ENCODE assay signal across 12 mouse cellular contexts in genomic region chr15:102097991-102098555, GRCm38 (mm10). TPM values are rescaled to one million over a fixed set of nuclear protein-coding genes. Genes with fewer than 3 reads are reported as not detected.
DNase-seq lines count a peak whose midpoint lies in the region; ATAC-seq lines count a peak whose summit lies in the region.
"Had no signal": no experiment of that assay in that cellular context is flagged by ENCODE, and none has a peak within 500 bp of the region (broad histone marks: within the 10 kb centered on the region; RNA-seq: fewer than 3 reads in every experiment).

No protein-coding gene starts in this region.

- H3K4me2 ChIP-seq in heart, embryonic 13.5 days = no peak overlapping the region
- no peak overlapping the region for H3K4me2 ChIP-seq in heart, embryonic 11.5 days
- peak overlapping the region; percentile 65 for H3K4me2 ChIP-seq in embryonic facial prominence, embryonic 14.5 days (ENCODE audit: low read depth, low read length)
- no peak overlapping the region for H3K4me2 ChIP-seq in limb, embryonic 11.5 days (ENCODE audit: low read depth, severe bottlenecking)
- H3K4me2 ChIP-seq: liver, embryonic 12.5 days; midbrain, embryonic 12.5 days had no signal

- WGBS in heart, embryonic 13.5 days = 35% methylated on average over 5 of the region's 5 CpGs
- 44% methylated on average over 5 of the region's 5 CpGs for WGBS in heart, embryonic 11.5 days (ENCODE audit: insufficient replicate concordance)
- 17% methylated on average over 5 of the region's 5 CpGs for WGBS in embryonic facial prominence, embryonic 14.5 days
- 25% methylated on average over 5 of the region's 5 CpGs for WGBS in limb, embryonic 11.5 days

- peak overlapping the region; percentile 37; the same call in 1 of the 2 replicates for H3K9ac ChIP-seq in heart, embryonic 13.5 days
- no peak overlapping the region for H3K9ac ChIP-seq in heart, embryonic 11.5 days (ENCODE audit: low read depth, low read length)
- peak overlapping the region; percentile 71; the same call in 1 of the 2 replicates for H3K9ac ChIP-seq in embryonic facial prominence, embryonic 14.5 days (ENCODE audit: low read depth, low read length)
- no peak overlapping the region for H3K9ac ChIP-seq in limb, embryonic 11.5 days (ENCODE audit: low read length)
- H3K9ac ChIP-seq: liver, embryonic 12.5 days; midbrain, embryonic 12.5 days had no signal

- 0 out of 2 replicates have a peak overlapping the region, but pooled peaks have one; percentile 5 for H3K27ac ChIP-seq in heart, embryonic 13.5 days (replicated peaks)
- no peak overlapping the region for H3K27ac ChIP-seq in heart, embryonic 11.5 days (ENCODE audit: low read depth, low read length)
- peak overlapping the region; percentile 99 for H3K27ac ChIP-seq in embryonic facial prominence, embryonic 14.5 days (replicated peaks; ENCODE audit: low read depth, low read length)
- peak overlapping the region; percentile 32 for H3K27ac ChIP-seq in limb, embryonic 11.5 days (replicated peaks; ENCODE audit: low read depth, low read length)
- H3K27ac ChIP-seq: midbrain, embryonic 12.5 days had no signal

- H3K4me3 ChIP-seq in heart, embryonic 13.5 days = no peak overlapping the region
- H3K4me3 ChIP-seq in heart, embryonic 11.5 days (ENCODE audit: low read depth, low read length) = no peak overlapping the region
- H3K4me3 ChIP-seq in embryonic facial prominence, embryonic 14.5 days (ENCODE audit: low read depth, low read length) = peak overlapping the region; percentile 63; the same call in 1 of the 2 replicates
- no peak overlapping the region for H3K4me3 ChIP-seq in limb, embryonic 11.5 days (ENCODE audit: low read depth, low read length)
- H3K4me3 ChIP-seq: liver, embryonic 12.5 days; midbrain, embryonic 12.5 days had no signal

- ATAC-seq in heart, embryonic 13.5 days (ENCODE audit: extremely low read depth, insufficient number of reproducible peaks, low FRiP score, low TSS enrichment) = no peak
- no peak for ATAC-seq in heart, embryonic 11.5 days (replicated peaks; ENCODE audit: insufficient number of reproducible peaks, low FRiP score, low TSS enrichment)
- no peak for ATAC-seq in embryonic facial prominence, embryonic 14.5 days (ENCODE audit: low read depth)
- ATAC-seq in limb, embryonic 11.5 days (ENCODE audit: insufficient number of reproducible peaks, low FRiP score, low TSS enrichment, low read depth) = no peak
- ATAC-seq: liver, embryonic 12.5 days had no signal

- no peaks in the 10 kb centered on the region for H3K9me3 ChIP-seq in heart, embryonic 13.5 days
- no peaks in the 10 kb centered on the region for H3K9me3 ChIP-seq in heart, embryonic 11.5 days (replicated peaks; ENCODE audit: control insufficient read depth, low read length)
- H3K9me3 ChIP-seq in embryonic facial prominence, embryonic 14.5 days (ENCODE audit: control insufficient read depth, low read length) = no peaks in the 10 kb centered on the region
- H3K9me3 ChIP-seq in limb, embryonic 11.5 days (ENCODE audit: control insufficient read depth, low read length) = no peaks in the 10 kb centered on the region
- H3K9me3 ChIP-seq: liver, embryonic 12.5 days; midbrain, embryonic 12.5 days had no signal

- H3K4me1 ChIP-seq in heart, embryonic 13.5 days = peaks cover 56% of the 10 kb centered on the region
- H3K4me1 ChIP-seq in heart, embryonic 11.5 days (ENCODE audit: control insufficient read depth, insufficient read depth, low read length) = peaks cover 48% of the 10 kb centered on the region
- peaks cover 43% of the 10 kb centered on the region for H3K4me1 ChIP-seq in embryonic facial prominence, embryonic 14.5 days (ENCODE audit: control insufficient read depth, insufficient read depth, low read length)
- peaks cover 39% of the 10 kb centered on the region for H3K4me1 ChIP-seq in limb, embryonic 11.5 days (ENCODE audit: control insufficient read depth, insufficient read depth, low read length)

- DNase-seq in R1 (ENCODE audit: low read depth, low spot score) = peak; percentile 47
- DNase-seq in embryonic facial prominence, embryonic 14.5 days (ENCODE audit: low spot score) = peak; percentile 86
- peak; percentile 57 for DNase-seq in limb, embryonic 11.5 days (ENCODE audit: low spot score)
- no peak for DNase-seq in frontal cortex, postnatal 25 days (ENCODE audit: low spot score in 2 of 2)
- DNase-seq in layer of hippocampus, adult 9-10 months (ENCODE audit: low spot score) = no peak
- no peak for DNase-seq in layer of hippocampus, postnatal 36 days
- DNase-seq: kidney, adult 11 months; thymus, postnatal 14 days had no signal

- no peaks in the 10 kb centered on the region for H3K27me3 ChIP-seq in heart, embryonic 13.5 days (replicated peaks)
- no peaks in the 10 kb centered on the region for H3K27me3 ChIP-seq in heart, embryonic 11.5 days (ENCODE audit: control insufficient read depth, insufficient read depth, low read length)
- no peaks in the 10 kb centered on the region for H3K27me3 ChIP-seq in embryonic facial prominence, embryonic 14.5 days (replicated peaks; ENCODE audit: control insufficient read depth, insufficient read depth, low read length)
- H3K27me3 ChIP-seq in limb, embryonic 11.5 days (ENCODE audit: control insufficient read depth, insufficient read depth, low read length) = no peaks in the 10 kb centered on the region

- peaks cover 56% of the 10 kb centered on the region for H3K36me3 ChIP-seq in heart, embryonic 13.5 days
- peaks cover 35% of the 10 kb centered on the region for H3K36me3 ChIP-seq in heart, embryonic 11.5 days (ENCODE audit: control insufficient read depth, insufficient read depth, low read length)
- peaks cover 41% of the 10 kb centered on the region for H3K36me3 ChIP-seq in embryonic facial prominence, embryonic 14.5 days (ENCODE audit: control insufficient read depth, insufficient read depth, low read length)
- peaks cover 29% of the 10 kb centered on the region for H3K36me3 ChIP-seq in limb, embryonic 11.5 days (ENCODE audit: control insufficient read depth, insufficient read depth, low read length)

RNA-seq across cellular contexts. Expression of gene Tns2, which starts 2.1 kb away (rescaled TPM):
- polyA plus RNA-seq in heart, embryonic 13.5 days (2015; fragmentation: Nextera tagmentation; extraction: Ambion mirVana) = 26.3 and 32.5 TPM in 2 replicates
- polyA plus RNA-seq in heart, embryonic 11.5 days (2014; fragmentation: Nextera tagmentation; extraction: Ambion mirVana) = 25.0 and 25.4 TPM in 2 replicates
- 45.9 and 56.4 TPM in 2 replicates for polyA plus RNA-seq in embryonic facial prominence, embryonic 14.5 days (2014; fragmentation: Nextera tagmentation; extraction: Ambion mirVana)
- polyA plus RNA-seq in limb, embryonic 11.5 days (2014; fragmentation: Nextera tagmentation; extraction: Ambion mirVana) = 14.6 and 15.6 TPM in 2 replicates
- 10 to 100 TPM; 10.7 to 22.0 TPM for total RNA-seq in layer of hippocampus, postnatal 36 days (2021)

RNA-seq across cellular contexts. Expression of gene Eif4b, which starts 24.5 kb away (rescaled TPM):
- polyA plus RNA-seq in heart, embryonic 13.5 days (2015; fragmentation: Nextera tagmentation; extraction: Ambion mirVana) = 65.7 and 72.3 TPM in 2 replicates
- 71.6 and 83.5 TPM in 2 replicates for polyA plus RNA-seq in heart, embryonic 11.5 days (2014; fragmentation: Nextera tagmentation; extraction: Ambion mirVana)
- 123 and 141 TPM in 2 replicates for polyA plus RNA-seq in embryonic facial prominence, embryonic 14.5 days (2014; fragmentation: Nextera tagmentation; extraction: Ambion mirVana)
- polyA plus RNA-seq in limb, embryonic 11.5 days (2014; fragmentation: Nextera tagmentation; extraction: Ambion mirVana) = 131 and 141 TPM in 2 replicates
- 100 to 1,000 TPM; 179 to 182 TPM for total RNA-seq in layer of hippocampus, postnatal 36 days (2021)

RNA-seq across cellular contexts. Expression of gene Spryd3, which starts 38.0 kb away (rescaled TPM):
- 19.5 and 20.0 TPM in 2 replicates for polyA plus RNA-seq in heart, embryonic 13.5 days (2015; fragmentation: Nextera tagmentation; extraction: Ambion mirVana)
- polyA plus RNA-seq in heart, embryonic 11.5 days (2014; fragmentation: Nextera tagmentation; extraction: Ambion mirVana) = 11.1 and 14.6 TPM in 2 replicates
- polyA plus RNA-seq in embryonic facial prominence, embryonic 14.5 days (2014; fragmentation: Nextera tagmentation; extraction: Ambion mirVana) = 19.2 TPM in 2 replicates
- 7.2 and 10.0 TPM in 2 replicates for polyA plus RNA-seq in limb, embryonic 11.5 days (2014; fragmentation: Nextera tagmentation; extraction: Ambion mirVana)
- 100 to 1,000 TPM; 141 to 151 TPM for total RNA-seq in layer of hippocampus, postnatal 36 days (2021)

RNA-seq across cellular contexts. Expression of gene Igfbp6, which starts 46.1 kb away (rescaled TPM):
- 3.5 and 3.7 TPM in 2 replicates for polyA plus RNA-seq in heart, embryonic 13.5 days (2015; fragmentation: Nextera tagmentation; extraction: Ambion mirVana)
- polyA plus RNA-seq in heart, embryonic 11.5 days (2014; fragmentation: Nextera tagmentation; extraction: Ambion mirVana) = 0.70 and 1.1 TPM in 2 replicates
- 15.0 and 20.1 TPM in 2 replicates for polyA plus RNA-seq in embryonic facial prominence, embryonic 14.5 days (2014; fragmentation: Nextera tagmentation; extraction: Ambion mirVana)
- polyA plus RNA-seq in limb, embryonic 11.5 days (2014; fragmentation: Nextera tagmentation; extraction: Ambion mirVana) = 0.17 and 0.57 TPM in 2 replicates
- 1 to 10 TPM; 8.2 to 8.9 TPM for total RNA-seq in layer of hippocampus, postnatal 36 days (2021)

RNA-seq across cellular contexts. Expression of gene Soat2, which starts 52.3 kb away (rescaled TPM):
- 0.53 and 1.5 TPM in 2 replicates for polyA plus RNA-seq in heart, embryonic 13.5 days (2015; fragmentation: Nextera tagmentation; extraction: Ambion mirVana)
- 0.76 and 2.3 TPM in 2 replicates for polyA plus RNA-seq in heart, embryonic 11.5 days (2014; fragmentation: Nextera tagmentation; extraction: Ambion mirVana)
- 0.17 and 0.63 TPM in 2 replicates for polyA plus RNA-seq in embryonic facial prominence, embryonic 14.5 days (2014; fragmentation: Nextera tagmentation; extraction: Ambion mirVana)
- 0.09 and 0.24 TPM in 2 replicates for polyA plus RNA-seq in limb, embryonic 11.5 days (2014; fragmentation: Nextera tagmentation; extraction: Ambion mirVana)
- under 1 TPM in 1 of 2 experiments, not detected in 1; 0.23 TPM for total RNA-seq in layer of hippocampus, postnatal 36 days (2021)

Comparison
In these comparisons a context has a peak if more than half of its experiments do, and no peak if none do; other contexts are left out.
1. H3K9ac ChIP-seq: peak in heart, embryonic 13.5 days (single experiment) and embryonic facial prominence, embryonic 14.5 days (single experiment); none in heart, embryonic 11.5 days (single experiment) and limb, embryonic 11.5 days (single experiment).
2. DNase-seq: peak in R1 (single experiment), embryonic facial prominence, embryonic 14.5 days (single experiment) and limb, embryonic 11.5 days (single experiment); none in frontal cortex, postnatal 25 days (0 of 2), layer of hippocampus, adult 9-10 months (single experiment) and layer of hippocampus, postnatal 36 days (0 of 2).